Mouse (Mus musculus) CH12.LX (cell line): ENCODE measurements at regions not wholly inside any gene's neighbourhood (a gene's known extent, or its start where the extent isn't known, plus 50 kb on each side); places are given as distances from the start of the nearest gene placed in this dataset.

Source experiments
- DNase-seq: peaks from one replicate; pipeline ENCODE4 v3.0.0-alpha.2; 2013; ENCODE audit errors: extremely low read depth
- H3K27ac ChIP-seq: 2 replicates; pipeline ENCODE4 v1.5.1; 2012; ENCODE audit warnings: low read depth, mild to moderate bottlenecking, control low read depth, moderate library complexity; ENCODE audit not compliant: insufficient read depth
- H3K27me3 ChIP-seq: replicated peaks from 2 replicates; pipeline ENCODE3; 2012; ENCODE audit warnings: inconsistent platforms
- H3K36me3 ChIP-seq, 2 experiments: replicated peaks in 1 of 2; 2 replicates each; pipeline versions ENCODE3 to v1.6.1; 2012; ENCODE audit warnings: inconsistent platforms in 1 of 2, low read length in 1 of 2, mild to moderate bottlenecking in 1 of 2, mixed read lengths in 1 of 2, moderate library complexity in 1 of 2; ENCODE audit not compliant: control insufficient read depth in 1 of 2, insufficient read depth in 1 of 2
- H3K4me1 ChIP-seq, 2 experiments: 2 replicates each; pipeline ENCODE4 v1.6.1; 2012; ENCODE audit warnings: inconsistent platforms in 1 of 2, moderate library complexity in 1 of 2; ENCODE audit not compliant: insufficient read depth in 2 of 2, control insufficient read depth in 1 of 2
- H3K4me2 ChIP-seq: 2 replicates; pipeline ENCODE4 v1.6.1; 2012; ENCODE audit warnings: low read depth, mild to moderate bottlenecking, control low read depth; ENCODE audit not compliant: poor library complexity, insufficient read depth, severe bottlenecking
- H3K4me3 ChIP-seq, 3 experiments: fragments of 150-350 bp in 1 of 3; sonication (generic) in 1 of 3; replicated peaks in 1 of 3; 2 replicates each; pipeline versions ENCODE3 to v1.5.1; 2011 to 2012; ENCODE audit warnings: low read depth in 2 of 3, low read length in 2 of 3, mild to moderate bottlenecking in 2 of 3, moderate library complexity in 2 of 3, control low read depth in 1 of 3, improper control_type of control experiment in 1 of 3, inconsistent platforms in 1 of 3, mixed read lengths in 1 of 3; ENCODE audit not compliant: poor library complexity in 1 of 3
- H3K79me2 ChIP-seq: replicated peaks from 2 replicates; pipeline ENCODE4 v1.6.1; 2012; ENCODE audit warnings: mild to moderate bottlenecking, moderate library complexity; ENCODE audit not compliant: control insufficient read depth, poor library complexity, insufficient read depth, severe bottlenecking; ENCODE audit errors: extremely low read depth
- H3K9ac ChIP-seq: 2 replicates; pipeline ENCODE4 v1.6.1; 2012; ENCODE audit warnings: low read depth, mild to moderate bottlenecking, control low read depth, moderate library complexity; ENCODE audit not compliant: insufficient read depth
- H3K9me3 ChIP-seq: replicated peaks from 2 replicates; pipeline ENCODE3; 2012; ENCODE audit warnings: low read length, inconsistent platforms, mixed read lengths
- BHLHE40 ChIP-seq: IDR thresholded peaks from 2 replicates; pipeline ENCODE4 v1.6.1; 2011; ENCODE audit warnings: mild to moderate bottlenecking, low read depth, low read length, improper control_type of control experiment
- CHD2 ChIP-seq: IDR thresholded peaks from 2 replicates; pipeline ENCODE4 v1.6.1; 2011; ENCODE audit warnings: low read length, improper control_type of control experiment
- ETS1 ChIP-seq: conservative IDR thresholded peaks from 2 replicates; pipeline ENCODE4 v1.6.1; 2012; ENCODE audit warnings: low read depth, mild to moderate bottlenecking, inconsistent platforms, low read length, improper control_type of control experiment, moderate library complexity
- GABPA ChIP-seq: IDR thresholded peaks from 2 replicates; pipeline ENCODE4 v1.6.1; 2012; ENCODE audit warnings: low read depth, low read length, improper control_type of control experiment, inconsistent platforms; ENCODE audit not compliant: insufficient replicate concordance
- HCFC1 ChIP-seq: IDR thresholded peaks from 2 replicates; pipeline ENCODE4 v1.6.1; 2012; ENCODE audit warnings: low read depth, mild to moderate bottlenecking, inconsistent platforms, low read length, improper control_type of control experiment
- IRF4 ChIP-seq: IDR thresholded peaks from 2 replicates; pipeline ENCODE4 v1.6.1; 2014; ENCODE audit warnings: low read depth, mild to moderate bottlenecking, inconsistent platforms, low read length, improper control_type of control experiment
- JUN ChIP-seq: IDR thresholded peaks from 2 replicates; pipeline ENCODE4 v1.6.1; 2011; ENCODE audit warnings: low read depth, mild to moderate bottlenecking, low read length, improper control_type of control experiment, moderate library complexity; ENCODE audit not compliant: insufficient read depth
- KAT2A ChIP-seq: IDR thresholded peaks from 2 replicates; pipeline ENCODE4 v1.6.1; 2012; ENCODE audit warnings: low read length, improper control_type of control experiment, inconsistent platforms; ENCODE audit not compliant: insufficient replicate concordance
- MXI1 ChIP-seq: IDR thresholded peaks from 2 replicates; pipeline ENCODE4 v1.6.1; 2011; ENCODE audit warnings: mild to moderate bottlenecking, low read depth, low read length, improper control_type of control experiment
- MYC ChIP-seq: IDR thresholded peaks from 2 replicates; pipeline ENCODE4 v1.6.1; 2011; ENCODE audit warnings: low read depth, mild to moderate bottlenecking, improper control_type of control experiment, low read length
- NRF1 ChIP-seq: IDR thresholded peaks from 2 replicates; pipeline ENCODE4 v1.6.1; 2014; ENCODE audit warnings: low read depth, mild to moderate bottlenecking, inconsistent platforms, low read length, improper control_type of control experiment, moderate library complexity
- PAX5 ChIP-seq: IDR thresholded peaks from 2 replicates; pipeline ENCODE4 v1.6.1; 2012; ENCODE audit warnings: low read length, inconsistent platforms, mixed read lengths
- POLR2A ChIP-seq: IDR thresholded peaks from 2 replicates; pipeline ENCODE4 v1.6.1; 2011; ENCODE audit warnings: low read depth, mild to moderate bottlenecking, improper control_type of control experiment, low read length
- POLR2AphosphoS2 ChIP-seq: IDR thresholded peaks from 2 replicates; pipeline ENCODE4 v1.6.1; 2011; ENCODE audit warnings: low read depth, low read length, improper control_type of control experiment
- RAD21 ChIP-seq: IDR thresholded peaks from 2 replicates; pipeline ENCODE4 v1.6.1; 2011; ENCODE audit warnings: low read depth, mild to moderate bottlenecking, low read length, improper control_type of control experiment, moderate library complexity
- RCOR1 ChIP-seq: conservative IDR thresholded peaks from 2 replicates; pipeline ENCODE4 v1.6.1; 2012; ENCODE audit warnings: low read depth, mild to moderate bottlenecking, inconsistent platforms, low read length, improper control_type of control experiment
- SMC3 ChIP-seq: IDR thresholded peaks from 2 replicates; pipeline ENCODE4 v1.6.1; 2011; ENCODE audit warnings: low read depth, low read length, improper control_type of control experiment
- TCF12 ChIP-seq: IDR thresholded peaks from 2 replicates; pipeline ENCODE4 v1.6.1; 2014; ENCODE audit warnings: low read depth, mild to moderate bottlenecking, inconsistent platforms, low read length, improper control_type of control experiment
- ZKSCAN1 ChIP-seq: IDR thresholded peaks from 2 replicates; pipeline ENCODE4 v1.6.1; 2012; ENCODE audit warnings: low read depth, inconsistent platforms, low read length, improper control_type of control experiment, borderline replicate concordance
- ZNF384 ChIP-seq: IDR thresholded peaks from 2 replicates; pipeline ENCODE4 v1.6.1; 2012; ENCODE audit warnings: low read depth, low read length, improper control_type of control experiment, inconsistent platforms
- dilution Hi-C: fragments of 300-500 bp; cut with MboI; formaldehyde crosslinking; loops from 2 replicates; pipeline ENCODE4 v1.14.3; 2020; ENCODE audit warnings: low sequenced_read_pairs; ENCODE audit not compliant: extremely low pct_unique_long_range_greater_than_20kb, extremely low pct_ligation_motif_present
- in situ Hi-C: fragments of 300-500 bp; cut with MboI; formaldehyde crosslinking; loops from 3 replicates; pipeline ENCODE4 v1.14.3; 2019; ENCODE audit warnings: low sequenced_read_pairs, low pct_ligation_motif_present, low pct_unique_long_range_greater_than_20kb, mixed read lengths

DNA sequence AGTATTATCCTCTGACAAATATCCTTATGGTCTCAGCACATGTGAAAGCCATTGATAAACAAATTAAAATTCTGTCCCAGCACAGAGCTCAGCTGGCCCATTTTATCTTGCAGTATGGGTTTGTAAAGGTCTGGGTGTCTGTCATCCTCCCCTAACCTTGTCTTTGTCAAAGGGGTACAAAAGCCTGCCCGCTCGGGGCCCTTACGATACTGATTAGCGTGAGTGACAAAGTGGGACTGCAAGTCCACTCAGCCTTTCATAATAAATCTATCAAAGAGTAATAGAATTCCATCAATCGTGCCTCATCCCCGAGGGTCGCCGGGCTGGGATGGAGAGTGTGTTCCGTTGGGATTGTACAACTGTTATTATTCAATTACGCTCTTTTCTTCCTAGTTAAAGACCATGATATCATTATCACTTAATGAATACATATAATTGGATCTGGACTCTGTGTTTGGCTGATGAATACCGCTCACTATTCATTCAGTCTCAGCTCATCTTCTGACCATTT, 82.0 kb upstream of the Foxd3 start:
- Histone ChIP-seq H3K4me2 (no peak overlapping the region), H3K79me2 (no peaks in the 10 kb centered on the region), H3K4me1 (no peaks in the 10 kb centered on the region), H3K36me3 (no peaks in the 10 kb centered on the region), H3K4me3 (no peak overlapping the region), H3K9ac (no peak overlapping the region), H3K27ac (no peak overlapping the region), H3K27me3 (no peaks in the 10 kb centered on the region), H3K9me3 (peaks cover 52% of the 10 kb centered on the region)
- in situ Hi-C loops: no loop called here
- DNase-seq: no peak
- TF ChIP-seq POLR2A: no peak
- TF ChIP-seq MXI1: no peak
- no peak for TF ChIP-seq HCFC1
- no peak for TF ChIP-seq IRF4
- no peak for TF ChIP-seq GABPA
- no peak for TF ChIP-seq POLR2AphosphoS2
- no peak for TF ChIP-seq RCOR1
- TF ChIP-seq SMC3: no peak
- TF ChIP-seq JUN: no peak
- no peak for TF ChIP-seq CHD2
- TF ChIP-seq ZNF384: no peak
- TF ChIP-seq NRF1: no peak
- TF ChIP-seq TCF12: no peak
- no peak for TF ChIP-seq PAX5
- TF ChIP-seq KAT2A: no peak
- no peak for TF ChIP-seq MYC
- no peak for TF ChIP-seq ZKSCAN1
- TF ChIP-seq BHLHE40: no peak
- no peak for TF ChIP-seq RAD21
- TF ChIP-seq ETS1: no peak
- dilution Hi-C loops: no loop called here

DNA sequence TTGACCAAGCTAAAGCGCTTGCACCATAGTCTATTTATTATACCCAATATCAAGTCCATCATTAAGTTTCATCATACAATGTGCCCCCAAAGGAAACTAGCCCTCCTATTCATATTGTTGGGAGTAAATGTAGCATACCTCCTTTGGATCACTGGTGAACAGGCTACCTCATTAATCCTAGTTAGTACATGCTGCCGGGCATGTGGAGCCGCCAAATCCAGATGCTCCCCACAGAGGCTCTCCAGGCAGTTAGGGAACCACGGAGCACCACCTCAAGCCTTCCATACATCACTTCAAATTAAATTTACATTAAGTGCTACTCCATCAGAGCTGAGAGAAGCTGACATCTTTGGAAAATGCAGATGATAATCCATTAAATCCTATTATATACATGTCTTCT, 81.1 kb upstream of the Foxd3 start:
- H3K4me1 ChIP-seq: no peaks in the 10 kb centered on the region
- no peaks in the 10 kb centered on the region for H3K36me3 ChIP-seq
- no peak overlapping the region for H3K27ac ChIP-seq
- no peak for DNase-seq
- no peak for TF ChIP-seq HCFC1
- H3K4me3 ChIP-seq: no peak overlapping the region
- dilution Hi-C loops: no loop called here
- no peak overlapping the region for H3K4me2 ChIP-seq
- H3K27me3 ChIP-seq: no peaks in the 10 kb centered on the region
- in situ Hi-C loops: no loop called here
- H3K79me2 ChIP-seq: no peaks in the 10 kb centered on the region
- peaks cover 48% of the 10 kb centered on the region for H3K9me3 ChIP-seq
- H3K9ac ChIP-seq: no peak overlapping the region
